Mouse (Mus musculus) left cerebral cortex, postnatal 25 days (tissue): Measurements from ENCODE around the gene Pi16. TPM values are rescaled to one million over a fixed set of nuclear protein-coding genes. Genes with fewer than 3 reads are reported as not detected.

Experiments
- DNase-seq, 2 experiments: peaks; one replicate each; pipeline ENCODE4 v3.0.0; 2022; ENCODE audit warnings: low spot score in 2 of 2, mixed read lengths in 1 of 2
- intact Hi-C: fragments of 180-260 bp; cut with DNase I; formaldehyde crosslinking; loops from one replicate; pipeline ENCODE4 v1.15.1; 2025
- total RNA-seq, 2 experiments: library from RNA; stranded (reverse); gene quantifications; 2 replicates each; pipeline ENCODE4 v1.2.3; 2021

Gene Pi16
- total RNA-seq, 2 experiments from 2014 or later, result 1.1 to 1.5 TPM

DNA sequence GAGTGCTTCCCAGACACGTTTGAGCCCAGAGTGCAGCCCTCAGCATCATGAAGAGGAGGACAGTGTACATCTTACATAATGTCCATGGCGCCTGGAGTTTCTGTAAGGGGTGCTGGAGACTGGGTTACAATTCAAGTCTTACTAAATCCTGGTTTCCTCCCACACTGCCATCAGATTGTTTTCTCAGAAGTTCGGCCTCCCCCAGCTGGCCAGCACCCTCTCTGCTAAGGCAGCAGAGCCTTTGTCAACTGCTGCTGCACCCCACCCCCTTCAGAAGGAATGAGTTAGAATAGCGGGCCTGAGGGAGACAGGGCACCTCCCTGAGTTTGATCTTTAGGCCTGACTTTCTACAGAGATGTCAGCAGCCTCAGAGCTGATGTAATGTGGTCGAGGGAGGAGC, 15.3 kb upstream of the Pi16 start:
- intact Hi-C loops, result no loop called here
- DNase-seq, result peak in 1 of 2 experiments; percentile 61

DNA sequence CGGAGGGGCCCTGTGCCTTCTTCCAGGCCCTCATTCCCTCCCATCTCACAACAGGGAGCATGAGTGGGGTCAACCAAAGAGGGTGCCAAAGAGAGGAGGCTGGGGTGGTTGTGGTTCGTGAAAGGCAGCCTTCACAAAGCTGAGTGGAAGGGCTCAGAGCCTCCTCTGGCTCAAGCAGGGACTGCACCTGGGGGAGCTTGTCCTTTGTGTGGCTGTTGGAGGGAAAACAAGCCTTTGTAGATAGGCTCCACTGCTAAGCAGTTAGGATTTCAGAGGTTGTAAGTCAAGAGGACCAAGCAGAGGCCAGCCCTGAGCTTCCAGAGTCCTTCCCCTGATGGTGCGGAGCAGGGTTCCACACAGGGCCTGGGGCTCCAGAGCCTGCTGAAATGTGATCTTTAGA, 14.4 kb upstream of the Pi16 start:
- no peak for DNase-seq
- intact Hi-C loops, result no loop called here

DNA sequence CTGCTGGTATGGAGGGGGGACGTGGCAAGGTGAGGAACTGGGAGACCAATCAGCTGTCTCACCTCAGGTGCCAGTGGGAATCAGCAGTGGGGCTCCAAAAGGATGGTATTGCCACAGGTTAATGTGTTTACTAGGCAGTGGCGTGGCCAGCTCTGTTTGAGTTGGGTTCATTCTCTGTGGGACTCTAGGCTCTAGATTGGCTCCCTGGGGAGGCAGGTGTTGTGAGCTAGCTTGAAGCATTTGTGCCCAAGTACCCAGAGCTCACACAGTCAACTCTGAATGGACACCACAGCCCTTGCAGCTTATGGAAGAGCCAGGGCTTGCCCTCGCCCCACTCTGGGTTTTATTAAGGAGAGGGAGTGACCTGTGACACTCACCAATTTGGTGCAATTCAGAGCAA, 13.6 kb upstream of the Pi16 start:
- intact Hi-C loops, result no loop called here
- no peak for DNase-seq

DNA sequence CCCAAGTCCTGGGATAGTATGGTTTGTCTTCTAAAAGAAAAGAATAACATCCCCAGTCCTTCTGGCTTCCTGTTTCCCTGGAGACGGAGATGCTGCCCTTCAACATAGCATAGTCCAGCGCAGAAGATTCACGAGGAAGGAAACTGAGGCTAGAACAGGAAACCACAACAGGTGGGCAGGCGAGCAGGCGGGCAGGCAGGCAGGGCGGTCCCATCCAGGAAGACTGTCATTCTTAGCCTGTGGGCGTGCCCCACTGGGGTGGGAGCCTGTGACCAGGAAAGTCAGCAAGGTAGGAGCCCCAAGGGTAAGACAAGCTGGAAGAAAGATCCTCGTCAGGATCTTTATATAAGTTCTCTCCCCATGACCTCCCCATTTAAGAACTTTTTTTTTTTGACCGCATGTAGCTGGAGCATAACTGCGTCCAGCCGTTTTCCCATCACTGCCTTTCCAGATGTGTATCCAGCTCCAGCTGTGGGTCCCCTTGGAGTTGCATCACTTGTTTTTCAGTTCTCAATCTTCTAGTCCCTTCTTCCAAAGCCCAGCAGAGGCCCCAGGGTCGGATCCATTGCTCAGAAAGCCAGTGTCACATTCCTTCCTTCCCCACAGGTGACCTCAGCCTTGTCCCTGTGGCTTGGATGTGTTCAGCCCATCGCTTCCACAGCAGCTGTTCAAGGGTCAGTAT, 13.0 kb upstream of the Pi16 start:
- intact Hi-C loops, result no loop called here

DNA sequence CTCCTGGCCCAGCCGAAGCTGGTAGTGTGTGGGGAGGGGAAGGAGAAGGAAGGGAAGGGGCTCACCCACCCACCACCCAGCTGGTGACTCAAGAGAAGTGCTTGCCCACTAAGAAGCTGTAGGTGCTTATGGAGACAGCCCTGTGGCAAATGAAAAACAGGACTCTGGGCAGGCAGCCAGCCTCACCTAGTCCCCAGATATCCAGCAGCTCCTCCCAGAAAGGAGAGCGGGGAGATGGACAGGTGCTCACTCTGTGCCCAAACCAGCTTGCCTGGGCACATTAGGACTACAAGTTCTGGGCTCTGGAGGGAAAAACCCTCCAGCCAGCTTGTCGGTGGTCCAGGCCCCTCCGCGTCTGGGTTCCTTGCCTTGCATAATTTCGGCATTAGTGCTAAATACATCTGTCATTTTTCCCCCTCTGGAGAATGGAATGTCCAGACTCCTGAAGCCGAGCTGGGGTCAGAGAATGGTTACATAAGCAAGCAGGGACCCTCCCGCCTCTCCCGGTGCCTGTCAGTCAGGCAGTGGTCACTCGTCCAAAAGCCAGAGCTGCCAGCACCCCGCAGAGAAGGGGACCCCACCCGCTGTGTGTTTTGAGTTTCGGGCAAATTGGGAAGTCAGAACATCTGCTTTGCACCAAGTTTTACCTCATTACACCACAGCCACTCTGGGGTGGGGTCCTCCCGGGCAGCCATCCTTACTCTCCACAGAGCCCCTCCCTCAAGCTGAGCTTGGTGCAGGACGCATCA, 12.2 kb upstream of the Pi16 start:
- no peak for DNase-seq
- intact Hi-C loops, result no loop called here

More for the DNA sequence above, 13.0 kb upstream of the Pi16 start:
- DNase-seq, result no peak

DNA sequence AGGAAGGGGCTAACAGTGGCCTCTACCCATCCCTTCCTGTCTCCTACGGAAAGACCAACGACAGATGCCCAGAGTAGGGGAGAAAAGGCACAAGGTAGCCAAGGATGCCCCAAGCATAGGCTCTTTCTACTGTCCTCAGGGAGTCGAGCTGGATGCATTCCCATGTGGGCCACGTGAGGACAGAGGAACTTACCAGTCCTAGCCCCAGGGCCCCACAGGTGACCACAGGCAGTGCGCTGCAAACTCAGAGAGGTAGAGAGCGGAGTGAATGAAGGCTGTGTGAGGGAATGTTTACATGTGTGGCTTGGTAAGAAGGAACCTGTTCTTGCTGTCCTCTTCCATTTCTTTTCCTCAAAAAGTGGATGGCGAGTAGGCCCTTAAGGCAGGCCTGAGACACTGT, 11.6 kb upstream of the Pi16 start:
- intact Hi-C loops, result no loop called here

DNA sequence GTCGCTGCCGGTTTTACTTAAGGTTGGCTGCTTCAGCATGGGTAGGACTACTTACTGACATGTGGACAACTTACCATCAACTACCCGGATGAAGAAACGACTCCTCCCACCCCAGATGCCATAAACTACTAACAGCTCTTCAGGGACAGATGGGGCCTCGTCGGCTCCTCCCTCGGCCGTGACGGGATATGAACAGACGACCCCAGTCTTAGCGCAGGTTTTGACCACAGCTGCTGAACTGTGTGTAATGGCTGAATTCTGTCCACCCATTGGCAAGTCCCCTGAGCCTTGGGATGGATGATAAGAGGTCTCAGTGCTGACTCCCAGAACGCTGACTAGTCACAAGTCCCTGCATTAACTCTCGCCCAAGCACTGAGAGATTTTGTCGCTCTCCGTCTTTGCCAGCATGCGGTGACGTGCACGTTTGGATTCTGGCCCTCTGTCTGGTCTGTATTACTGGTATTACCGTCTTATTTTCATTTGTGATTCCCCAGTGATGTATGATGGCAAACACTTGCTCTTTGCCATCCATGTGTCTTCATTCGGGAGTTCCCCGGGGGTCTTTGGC, 7.3 kb upstream of the Pi16 start:
- DNase-seq, result no peak
- intact Hi-C loops, result no loop called here

More for the DNA sequence above, 11.6 kb upstream of the Pi16 start:
- DNase-seq, result no peak

DNA sequence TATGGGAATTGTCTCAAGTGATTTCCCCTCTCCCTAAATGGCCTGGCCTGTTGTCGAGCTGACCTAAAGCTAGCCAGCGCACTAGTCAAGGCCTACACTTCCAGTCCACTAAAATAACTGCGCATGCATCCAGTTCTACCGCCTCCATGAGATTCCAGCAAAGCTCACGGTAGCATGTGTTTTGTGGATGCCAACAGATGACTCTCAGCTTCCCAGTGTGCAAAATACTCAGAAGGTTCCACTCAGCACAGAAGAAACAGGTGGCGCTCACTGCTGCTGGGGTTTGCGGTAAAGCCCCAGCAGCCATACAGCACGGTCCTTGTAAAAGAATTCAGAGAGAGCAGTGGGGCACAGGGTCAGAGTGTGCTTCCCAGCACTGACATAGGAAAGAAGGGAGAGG, 5.9 kb upstream of the Pi16 start:
- peak; percentile 39 to 69 for DNase-seq
- intact Hi-C loops, result no loop called here

DNA sequence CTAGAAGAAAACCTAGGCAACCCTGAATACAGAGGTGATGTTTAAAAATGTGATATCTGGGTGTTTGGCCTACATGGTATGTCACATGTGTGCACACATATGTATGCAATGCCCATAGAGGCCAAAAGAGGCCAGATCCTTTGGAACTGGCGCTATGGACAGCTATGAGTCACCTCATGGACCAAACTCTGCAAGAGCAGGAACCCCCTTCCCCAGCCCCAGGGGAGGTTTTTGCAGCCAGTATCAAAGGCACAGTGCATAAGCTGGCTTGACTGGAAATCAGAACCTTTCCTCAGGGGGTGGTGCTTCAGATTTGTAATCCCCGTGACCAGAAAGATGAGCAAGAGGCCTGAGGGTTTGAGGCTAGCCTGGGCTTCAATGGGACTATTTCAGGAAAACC, 5.4 kb upstream of the Pi16 start:
- no peak for DNase-seq
- intact Hi-C loops, result no loop called here

DNA sequence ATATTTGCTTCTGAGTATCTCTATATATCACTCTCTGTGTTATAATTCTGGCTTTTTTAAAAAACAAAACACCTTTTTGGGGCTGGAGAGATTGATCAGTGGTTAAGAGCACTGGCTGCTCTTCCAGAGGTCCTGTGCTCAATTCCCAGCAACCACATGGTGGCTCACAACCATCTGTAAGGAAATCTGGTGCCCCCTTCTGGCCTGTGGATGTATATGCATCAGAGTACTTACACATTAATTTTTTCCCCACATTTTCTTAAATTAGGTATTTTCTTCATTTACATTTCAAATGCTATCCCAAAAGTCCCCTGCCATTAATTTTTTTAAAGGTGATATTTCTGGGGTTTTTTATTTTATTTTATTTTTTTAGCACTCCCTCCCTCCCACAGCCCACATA, 4.2 kb upstream of the Pi16 start:
- intact Hi-C loops, result no loop called here
- DNase-seq, result no peak

DNA sequence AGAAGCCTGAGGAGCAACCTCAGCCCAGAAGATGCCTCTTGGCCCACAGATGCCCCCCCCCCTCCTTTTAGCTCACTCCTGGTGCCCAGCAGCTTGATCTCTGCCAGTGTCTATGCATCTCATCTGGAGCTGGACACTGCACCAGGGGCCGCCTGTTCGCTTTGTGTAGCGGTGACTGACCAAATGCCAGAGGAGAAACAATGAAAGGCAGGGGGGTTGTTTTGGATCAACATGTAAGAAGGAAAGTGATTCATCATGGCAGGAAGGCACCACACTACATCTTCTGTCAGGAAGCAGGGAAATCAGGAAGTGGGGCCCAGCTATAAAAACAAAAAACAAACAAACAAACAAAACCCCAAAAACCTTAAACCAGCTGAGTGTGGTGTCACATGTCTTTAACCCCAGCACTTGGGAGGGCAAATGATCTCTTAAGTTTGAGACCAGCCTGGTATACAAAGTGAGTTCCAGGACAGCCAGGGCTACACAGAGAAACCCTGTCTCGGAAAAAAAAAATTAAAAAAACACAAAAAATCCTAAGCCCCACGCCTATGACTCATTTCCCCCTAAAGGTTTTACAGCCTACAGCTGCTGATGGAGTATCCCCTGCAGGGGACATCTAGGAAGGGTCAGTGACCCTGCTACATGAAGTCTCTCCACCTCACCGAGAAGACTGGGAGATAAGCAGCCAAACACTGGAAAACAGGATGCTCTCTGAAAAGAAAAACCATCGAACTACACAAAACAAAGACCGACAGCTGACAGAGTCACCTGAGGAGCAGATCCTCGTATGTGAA, 1.6 kb upstream of the Pi16 start:
- intact Hi-C loops, result no loop called here
- no peak for DNase-seq

DNA sequence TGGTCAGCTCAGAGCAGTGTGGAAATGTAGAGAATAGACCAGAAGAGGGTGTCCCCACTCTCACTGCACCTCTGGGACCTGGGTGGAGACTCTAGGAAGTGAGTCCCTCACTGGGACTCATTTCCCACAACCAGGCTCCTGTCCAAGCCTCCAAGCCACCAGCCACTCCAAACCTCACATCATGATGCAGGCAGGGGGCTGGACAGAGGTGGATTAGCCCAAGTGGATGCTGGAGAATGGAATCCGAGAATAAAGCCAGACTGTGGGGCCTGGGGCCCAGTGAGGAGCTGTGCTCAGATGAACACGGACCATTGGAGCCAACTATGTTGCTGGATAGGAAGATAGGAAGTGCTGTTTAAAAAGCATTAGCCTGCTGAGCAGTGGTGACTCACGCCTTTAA, 589 bp upstream of the Pi16 start:
- DNase-seq, result no peak
- intact Hi-C loops, result no loop called here

DNA sequence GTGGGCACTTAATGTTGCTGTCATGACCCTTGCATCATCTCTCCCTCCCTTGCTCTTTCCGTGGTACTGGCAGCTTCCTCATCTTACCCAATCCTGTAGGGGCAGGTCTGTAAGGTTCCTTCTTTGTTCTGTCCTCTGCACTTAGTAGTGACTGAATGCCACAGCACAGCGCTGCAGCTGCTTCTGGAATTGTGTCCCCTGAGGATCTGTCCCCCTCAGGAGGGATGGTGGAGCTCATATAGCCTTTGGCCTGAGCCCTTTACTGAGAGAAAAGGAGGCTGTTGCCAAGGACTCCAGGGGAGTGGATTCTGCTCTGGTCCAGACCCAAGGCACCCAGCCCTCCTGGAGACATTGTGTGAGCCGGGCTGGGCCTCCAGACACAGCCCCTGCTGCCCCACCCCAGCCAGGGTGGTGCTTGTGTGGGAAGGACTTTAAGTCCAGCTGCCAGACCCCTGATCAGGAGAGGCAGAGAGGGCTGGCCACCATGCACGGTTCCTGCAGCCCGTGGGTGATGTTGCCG, 1.3 kb downstream of the Pi16 start:
- DNase-seq, result no peak
- intact Hi-C loops, result no loop called here

DNA sequence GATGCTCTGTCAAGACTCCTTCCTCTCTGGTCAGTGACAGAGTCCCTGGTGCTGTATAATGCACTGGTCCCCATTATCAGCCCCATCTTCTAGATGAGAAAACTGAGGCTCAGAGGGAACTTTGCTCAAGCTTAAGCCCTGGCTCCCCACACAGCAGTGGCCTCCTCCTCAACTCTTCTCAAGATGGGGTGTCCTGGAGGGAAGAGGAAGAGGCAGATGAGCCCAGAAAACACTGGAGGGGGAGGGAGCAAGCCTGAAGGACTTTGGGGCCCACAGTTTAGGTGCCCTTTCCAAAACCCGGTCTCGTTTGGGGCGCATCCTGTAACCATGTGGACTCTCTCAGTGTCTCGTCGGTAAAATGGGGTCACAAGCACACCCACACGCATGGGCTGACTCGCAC, 2.0 kb downstream of the Pi16 start:
- no peak for DNase-seq
- intact Hi-C loops, result no loop called here

DNA sequence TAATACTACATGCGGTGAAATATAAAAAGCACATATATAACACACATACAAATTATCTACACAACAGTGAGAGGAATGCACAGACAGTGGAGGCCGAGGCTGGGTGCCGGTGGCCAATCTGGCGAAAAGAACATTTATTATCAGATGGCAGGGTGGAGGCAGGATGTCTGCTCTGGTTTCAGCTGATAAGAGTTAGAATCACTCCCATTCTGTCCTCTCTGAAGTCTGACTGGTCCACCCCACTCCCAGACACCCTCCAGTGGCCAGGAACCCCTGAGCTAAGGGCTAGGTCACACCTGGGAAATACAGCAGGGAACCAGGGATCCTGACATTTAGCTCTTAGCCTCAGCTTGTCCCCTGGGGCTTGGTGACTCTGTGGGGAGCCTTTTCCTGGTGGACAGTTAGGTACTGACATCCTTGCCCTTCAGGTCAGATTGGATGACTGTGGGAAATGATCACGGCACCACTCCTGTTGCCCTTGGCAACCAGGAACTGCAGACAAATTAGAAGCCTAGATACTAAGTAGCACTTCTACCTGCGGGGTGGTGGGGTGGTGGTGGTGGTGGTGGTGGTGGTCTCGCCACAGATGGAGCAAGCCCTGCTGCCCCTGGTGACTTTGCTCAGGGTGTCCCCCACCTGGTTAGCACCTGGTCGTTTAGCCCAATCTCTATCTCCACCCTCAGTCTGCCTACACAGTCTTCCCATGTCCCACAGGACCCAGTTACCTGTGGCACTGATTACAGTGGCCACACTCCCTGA, 2.6 kb downstream of the Pi16 start:
- intact Hi-C loops, result no loop called here
- no peak for DNase-seq

DNA sequence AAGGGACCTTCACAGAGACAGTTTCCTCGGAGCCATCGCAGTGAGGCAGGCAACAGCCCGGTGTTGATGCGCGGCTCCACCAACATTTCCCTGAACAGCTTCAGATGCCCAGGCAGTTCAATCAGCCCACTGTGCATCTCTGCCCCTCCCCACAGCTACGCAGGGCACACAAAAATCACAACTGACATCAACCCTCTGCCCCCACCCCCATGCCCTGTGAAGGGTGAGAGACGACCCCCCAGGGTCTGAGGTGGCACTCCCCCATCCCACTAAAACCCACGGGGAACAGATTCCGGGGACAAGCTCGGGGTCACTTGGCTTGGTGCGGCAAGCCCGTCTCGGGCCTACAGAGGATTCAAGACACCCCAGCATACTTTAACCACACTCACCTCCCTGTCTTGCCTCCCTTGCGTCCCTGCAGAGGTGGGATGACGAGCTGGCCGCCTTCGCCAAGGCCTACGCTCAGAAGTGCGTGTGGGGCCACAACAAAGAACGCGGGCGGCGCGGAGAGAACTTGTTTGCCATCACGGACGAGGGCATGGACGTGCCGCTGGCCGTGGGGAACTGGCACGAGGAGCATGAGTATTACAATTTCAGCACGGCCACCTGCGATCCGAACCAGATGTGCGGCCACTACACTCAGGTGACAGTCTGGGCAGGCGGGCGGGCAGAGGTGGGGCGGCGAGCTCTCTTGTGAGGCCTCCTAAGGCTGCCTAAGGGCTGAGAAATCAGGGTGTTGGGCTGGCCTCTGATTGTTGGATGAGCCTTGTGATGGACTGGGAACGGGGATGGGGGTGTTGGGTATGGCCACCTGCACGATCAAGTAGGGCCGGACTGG, 4.5 kb downstream of the Pi16 start:
- no peak for DNase-seq
- intact Hi-C loops, result no loop called here

DNA sequence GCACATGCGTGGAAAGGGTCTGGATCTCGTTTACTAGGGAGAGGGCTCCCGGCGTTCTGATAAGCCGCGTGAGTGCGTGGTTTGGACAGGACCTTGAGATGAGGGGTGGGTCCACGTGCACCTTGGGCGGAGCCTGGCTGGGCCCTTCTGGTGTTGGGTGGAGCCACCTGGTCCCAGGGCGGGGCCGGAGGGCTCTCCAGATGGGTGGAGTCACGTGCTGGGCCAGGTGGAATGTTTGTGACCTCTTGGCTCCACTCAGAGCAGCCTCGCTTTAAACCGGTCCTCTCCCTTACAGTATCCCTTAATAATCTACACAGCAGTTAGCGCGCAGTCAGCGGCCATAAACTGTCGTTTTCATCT, 5.1 kb downstream of the Pi16 start:
- no peak for DNase-seq
- intact Hi-C loops, result no loop called here

DNA sequence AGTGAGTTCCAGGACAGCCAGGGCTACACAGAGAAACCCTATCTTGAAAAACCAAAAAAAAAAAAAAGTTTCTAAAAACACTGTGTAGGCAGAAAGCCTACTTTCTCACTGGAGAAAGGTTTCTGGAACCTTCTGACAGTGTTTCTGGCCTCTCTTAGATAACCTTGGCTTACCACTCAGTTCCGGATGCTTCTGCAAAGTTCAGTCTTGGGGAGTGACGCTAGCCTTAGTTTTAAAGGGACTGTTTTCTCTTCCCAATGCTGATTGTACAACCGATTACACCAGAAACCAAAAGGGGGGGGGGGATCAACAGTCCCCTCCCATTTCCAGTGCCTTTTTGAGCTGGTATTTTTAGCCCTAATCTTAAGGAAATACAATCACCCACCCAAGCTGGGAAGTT, 6.1 kb downstream of the Pi16 start:
- no peak for DNase-seq
- intact Hi-C loops, result no loop called here

DNA sequence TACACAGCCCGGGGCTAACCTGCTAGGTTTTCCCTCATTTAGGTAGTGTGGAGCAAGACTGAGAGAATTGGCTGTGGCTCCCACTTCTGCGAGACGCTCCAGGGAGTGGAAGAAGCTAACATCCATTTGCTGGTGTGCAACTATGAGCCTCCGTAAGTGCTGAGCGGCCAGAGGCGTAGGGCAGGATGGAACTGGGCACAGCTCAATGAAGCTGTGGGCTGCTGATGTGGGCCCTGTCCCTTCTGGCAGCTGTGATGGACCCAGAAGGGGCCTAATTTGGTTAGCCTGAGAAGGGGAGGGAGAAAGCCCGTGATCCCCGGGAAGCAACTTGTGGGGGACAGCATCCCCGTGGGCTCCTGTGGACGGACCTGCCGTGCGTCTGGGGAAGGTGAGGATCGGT, 8.4 kb downstream of the Pi16 start:
- no peak for DNase-seq
- intact Hi-C loops, result no loop called here
